Mouse (Mus musculus): ENCODE results near the gene Hs6st1.

- TF ChIP-seq CTCF (IDR thresholded peaks at IDR 0.05; ENCODE audit: low read depth, low read length) (no peak), POLR2A (IDR thresholded peaks at IDR 0.05; ENCODE audit: insufficient read depth, low read length) (no peak)
Measured at GRCm38 (mm10) chr1:36079679-36080078, 11.5 kb downstream of the Hs6st1 start.

Measured in ES-Bruce4 (cell line).